Mouse (Mus musculus) kidney, embryonic 16.5 days (tissue): ENCODE measurements around the gene Parva. TPM values are rescaled to one million over a fixed set of nuclear protein-coding genes. Genes with fewer than 3 reads are reported as not detected.

ENCODE experiments used
- ATAC-seq: fragments of 200-750 bp; cut with Nextera tagmentation; 2 replicates; pipeline ENCODE4 v1.8.0; 2017; ENCODE audit warnings: moderate TSS enrichment; ENCODE audit not compliant: low FRiP score, low TSS enrichment
- H3K27ac ChIP-seq: fragments of 300-500 bp; sonication (generic); 2 replicates; pipeline ENCODE4 v1.5.1; 2014; ENCODE audit warnings: low read length
- H3K27me3 ChIP-seq: fragments of 300-500 bp; sonication (generic); 2 replicates; pipeline ENCODE4 v1.6.1; 2014; ENCODE audit warnings: low read length, control low read depth, mixed read lengths; ENCODE audit not compliant: insufficient read depth
- H3K36me3 ChIP-seq: fragments of 300-500 bp; sonication (generic); 2 replicates; pipeline ENCODE4 v1.6.1; 2014; ENCODE audit warnings: low read length, control low read depth, mixed read lengths; ENCODE audit not compliant: insufficient read depth
- H3K4me1 ChIP-seq: fragments of 300-500 bp; sonication (generic); 2 replicates; pipeline ENCODE4 v1.6.1; 2014; ENCODE audit warnings: low read length, control low read depth, mixed read lengths; ENCODE audit not compliant: insufficient read depth
- H3K4me2 ChIP-seq: fragments of 300-500 bp; sonication (generic); replicated peaks from 2 replicates; pipeline ENCODE4 v1.6.1; 2014; ENCODE audit warnings: low read depth, low read length
- H3K4me3 ChIP-seq: fragments of 300-500 bp; sonication (generic); 2 replicates; pipeline ENCODE4 v1.5.1; 2014; ENCODE audit warnings: mild to moderate bottlenecking, low read length
- H3K9ac ChIP-seq: fragments of 300-500 bp; sonication (generic); replicated peaks from 2 replicates; pipeline ENCODE4 v1.6.1; 2014; ENCODE audit warnings: low read length
- H3K9me3 ChIP-seq: fragments of 300-500 bp; sonication (generic); 2 replicates; pipeline ENCODE4 v1.6.1; 2016; ENCODE audit warnings: low read length, control low read depth
- WGBS: fragments of 180-500 bp; shearing (Covaris S2); extraction: QIAGEN DNeasy Blood & Tissue Kit; methylation state at CpG from one replicate; pipeline ENCODE4 v1.1.7; 2014; 5-methylcytosine and 5-hydroxymethylcytosine counted together
- polyA plus RNA-seq: library from polyadenylated mRNA; unstranded; fragments of >200 nt; fragmentation: Nextera tagmentation; extraction: Ambion mirVana; gene quantifications from 2 replicates; pipeline ENCODE4 v1.2.1, GENCODE M21; 2015

Gene Parva
- polyA plus RNA-seq, 1 experiment from 2014 or later: 120 TPM

DNA sequence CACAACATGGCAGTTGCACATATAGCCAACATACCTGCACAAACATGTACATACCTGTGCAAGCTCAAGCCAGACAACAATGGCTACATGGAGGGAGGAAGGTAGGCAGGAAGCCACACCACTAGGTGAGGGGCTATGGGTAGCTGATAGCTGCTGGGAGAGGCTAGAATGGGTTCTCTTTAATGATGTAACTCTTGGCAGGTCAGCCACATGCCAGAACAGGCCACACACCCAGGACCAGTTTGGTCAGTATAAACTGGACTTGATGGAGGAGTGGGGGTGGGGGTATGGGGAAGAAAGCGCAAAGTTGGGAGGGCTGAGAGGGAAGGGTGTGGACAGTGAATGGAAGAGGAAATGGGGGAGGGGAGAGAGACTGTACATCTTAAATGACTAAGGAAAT lies 53.7 kb downstream of the Parva start:
- H3K9ac ChIP-seq: no peak overlapping the region
- H3K9me3 ChIP-seq: no peaks in the 10 kb centered on the region
- H3K27ac ChIP-seq: no peak overlapping the region
- no peak for ATAC-seq
- H3K36me3 ChIP-seq: no peaks in the 10 kb centered on the region
- no peaks in the 10 kb centered on the region for H3K27me3 ChIP-seq
- H3K4me3 ChIP-seq: no peak overlapping the region
- H3K4me2 ChIP-seq: no peak overlapping the region
- WGBS: 83% methylated on average over 1 of the region's 1 CpGs
- H3K4me1 ChIP-seq: peaks cover 38% of the 10 kb centered on the region

DNA sequence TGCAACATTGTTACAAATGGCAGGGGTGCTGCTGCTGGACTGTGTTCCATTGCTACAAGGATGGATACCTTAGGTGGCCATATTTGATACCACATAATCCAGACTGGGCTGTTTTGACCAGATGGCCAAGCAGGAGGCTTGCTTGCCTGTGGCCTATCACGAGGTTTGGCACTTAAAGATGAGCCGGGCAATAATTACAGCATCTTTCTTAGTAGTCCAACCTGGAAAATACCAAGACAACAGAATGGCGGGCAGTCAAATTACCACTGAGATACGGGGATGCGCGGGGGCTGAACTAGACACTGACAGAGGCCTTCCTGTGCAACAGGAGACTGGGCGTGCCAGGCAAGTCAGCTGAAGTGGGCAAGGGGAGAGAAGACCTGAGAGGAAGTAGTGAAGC lies 55.3 kb downstream of the Parva start:
- H3K27me3 ChIP-seq: no peaks in the 10 kb centered on the region
- ATAC-seq: no peak

DNA sequence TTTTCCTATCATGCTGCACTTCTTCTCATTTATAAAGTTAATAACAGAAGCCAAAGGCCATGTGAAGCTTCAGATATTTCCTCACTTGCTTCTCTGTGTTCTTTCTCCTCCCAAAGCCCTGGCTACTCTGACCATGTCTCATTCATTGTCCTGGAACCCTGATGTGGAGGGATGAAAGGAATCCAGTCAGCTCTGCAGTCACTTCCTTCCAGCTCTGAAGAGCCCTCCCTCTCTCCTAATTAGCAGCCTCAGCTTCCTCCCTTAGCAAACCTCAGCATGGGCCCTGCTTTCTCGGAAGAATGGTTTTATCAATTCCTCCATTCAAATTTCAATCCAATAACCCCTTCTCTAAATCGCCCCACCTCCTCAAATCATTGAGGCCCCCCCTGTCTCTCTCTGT lies 56.1 kb downstream of the Parva start:
- Histone ChIP-seq H3K27me3 (no peaks in the 10 kb centered on the region), H3K9ac (no peak overlapping the region), H3K4me1 (peaks cover 39% of the 10 kb centered on the region), H3K9me3 (no peaks in the 10 kb centered on the region), H3K4me3 (no peak overlapping the region), H3K36me3 (no peaks in the 10 kb centered on the region), H3K27ac (no peak overlapping the region), H3K4me2 (no peak overlapping the region)
- ATAC-seq: no peak
- 56% methylated on average over 2 of the region's 2 CpGs for WGBS

More for the DNA sequence above, 55.3 kb downstream of the Parva start:
- Histone ChIP-seq H3K4me1 (peaks cover 42% of the 10 kb centered on the region), H3K36me3 (no peaks in the 10 kb centered on the region), H3K9ac (no peak overlapping the region), H3K4me3 (no peak overlapping the region), H3K9me3 (no peaks in the 10 kb centered on the region), H3K4me2 (no peak overlapping the region), H3K27ac (no peak overlapping the region)
- 80% methylated on average over 7 of the region's 7 CpGs for WGBS

DNA sequence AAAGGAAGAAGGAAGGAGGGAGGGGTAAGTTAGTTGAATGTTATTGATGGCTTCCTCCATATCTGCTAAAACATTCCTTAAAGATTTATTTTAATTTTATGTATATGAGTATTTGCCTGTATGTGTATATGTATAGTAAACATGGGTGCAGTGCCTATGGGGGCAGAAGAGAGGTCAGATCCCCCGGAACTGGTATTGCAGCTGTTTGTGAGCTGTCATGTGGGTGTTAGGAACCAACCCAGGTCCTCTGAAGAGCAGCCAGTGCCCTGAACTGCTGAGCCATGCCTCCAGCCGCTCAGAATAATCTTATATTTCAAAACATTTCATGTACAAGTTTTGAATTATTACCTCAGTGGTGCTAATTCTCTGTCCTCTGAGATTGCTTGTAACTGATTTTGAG lies 63.5 kb downstream of the Parva start:
- no peak for ATAC-seq
- Histone ChIP-seq H3K4me3 (no peak overlapping the region), H3K4me1 (peaks cover 45% of the 10 kb centered on the region), H3K9me3 (no peaks in the 10 kb centered on the region; the same call in 1 of the 2 replicates), H3K27me3 (no peaks in the 10 kb centered on the region), H3K27ac (no peak overlapping the region), H3K4me2 (no peak overlapping the region), H3K36me3 (0 out of 2 replicates have a peak, but pooled peaks cover 2% of the 10 kb centered on the region), H3K9ac (no peak overlapping the region)
- 33% methylated on average over 2 of the region's 2 CpGs for WGBS

DNA sequence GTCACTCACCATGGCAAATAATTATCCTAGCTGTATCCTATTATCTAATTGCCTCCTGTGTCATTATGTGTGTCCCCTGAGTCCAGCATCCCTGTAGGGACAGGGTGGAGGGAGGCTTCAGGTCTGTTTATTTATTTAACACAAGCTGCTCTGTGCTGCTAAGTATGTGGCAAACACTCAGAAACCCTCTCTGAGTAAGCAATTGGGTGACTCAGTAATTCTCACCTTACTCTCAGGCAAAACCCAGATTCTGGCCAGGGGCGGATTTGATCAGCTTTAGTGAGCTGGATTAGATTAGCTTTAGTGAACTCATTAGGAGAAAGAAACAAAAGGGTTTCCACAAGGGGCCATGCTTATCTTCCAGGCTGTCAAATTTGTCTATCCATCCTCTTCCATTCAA lies 64.4 kb downstream of the Parva start:
- no peak overlapping the region for H3K27ac ChIP-seq
- ATAC-seq: no peak
- no peaks in the 10 kb centered on the region; the same call in 1 of the 2 replicates for H3K9me3 ChIP-seq
- no peak overlapping the region for H3K4me2 ChIP-seq
- H3K4me3 ChIP-seq: no peak overlapping the region
- 0 out of 2 replicates have a peak, but pooled peaks cover 2% of the 10 kb centered on the region for H3K36me3 ChIP-seq
- no peaks in the 10 kb centered on the region for H3K27me3 ChIP-seq
- H3K4me1 ChIP-seq: peaks cover 50% of the 10 kb centered on the region
- WGBS: 90% methylated on average over 1 of the region's 1 CpGs
- no peak overlapping the region for H3K9ac ChIP-seq

DNA sequence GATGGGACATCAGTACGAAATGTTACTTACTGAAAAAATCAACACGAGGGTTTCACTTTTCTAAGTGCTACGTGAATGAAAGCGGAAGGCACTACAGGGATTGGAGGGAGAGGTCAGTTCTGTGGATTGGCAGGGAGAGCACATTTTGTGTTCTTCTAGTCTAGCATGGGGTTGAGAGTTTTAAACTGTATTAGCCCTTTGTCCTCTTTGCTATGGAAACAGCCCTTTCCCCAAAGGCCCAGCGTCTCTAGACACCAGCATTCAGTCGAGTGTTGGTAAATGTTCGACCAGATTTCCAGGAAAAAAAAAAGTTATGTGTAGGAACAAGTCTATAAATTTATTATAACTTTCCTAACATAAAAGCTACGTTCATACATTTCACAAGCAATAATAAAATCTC lies 68.6 kb downstream of the Parva start:
- Histone ChIP-seq H3K36me3 (no peaks in the 10 kb centered on the region), H3K4me2 (no peak overlapping the region; the same call in 1 of the 2 replicates), H3K9ac (no peak overlapping the region), H3K4me1 (peaks cover 78% of the 10 kb centered on the region), H3K9me3 (no peaks in the 10 kb centered on the region), H3K27ac (peak overlapping the region; percentile 72), H3K27me3 (no peaks in the 10 kb centered on the region), H3K4me3 (no peak overlapping the region)
- no peak for ATAC-seq
- 52% methylated on average over 8 of the region's 8 CpGs for WGBS

DNA sequence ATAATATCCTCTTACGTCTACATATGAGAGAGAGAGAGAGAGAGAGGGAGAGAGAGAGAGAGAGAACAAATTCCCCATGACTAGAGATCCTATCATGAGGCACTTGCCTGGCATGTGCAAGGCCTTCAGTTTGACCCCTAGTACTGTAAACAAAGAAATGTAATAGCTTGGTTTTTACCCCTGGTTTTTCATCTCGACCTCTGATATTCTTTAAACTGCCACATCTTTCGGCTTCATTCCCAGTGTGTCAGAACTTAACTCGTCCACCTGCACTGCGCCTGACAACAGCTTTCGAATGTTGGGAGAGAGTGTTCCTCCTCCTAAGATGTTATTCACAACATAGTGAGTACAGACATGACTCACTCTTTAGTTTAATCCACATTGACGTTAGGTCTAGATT lies 69.6 kb downstream of the Parva start:
- Histone ChIP-seq H3K4me3 (no peak overlapping the region), H3K4me2 (no peak overlapping the region), H3K27ac (peak overlapping the region; percentile 72; the same call in 1 of the 2 replicates), H3K9me3 (no peaks in the 10 kb centered on the region), H3K36me3 (no peaks in the 10 kb centered on the region), H3K4me1 (peaks cover 79% of the 10 kb centered on the region), H3K27me3 (no peaks in the 10 kb centered on the region), H3K9ac (no peak overlapping the region)
- ATAC-seq: no peak
- 39% methylated on average over 7 of the region's 7 CpGs for WGBS

DNA sequence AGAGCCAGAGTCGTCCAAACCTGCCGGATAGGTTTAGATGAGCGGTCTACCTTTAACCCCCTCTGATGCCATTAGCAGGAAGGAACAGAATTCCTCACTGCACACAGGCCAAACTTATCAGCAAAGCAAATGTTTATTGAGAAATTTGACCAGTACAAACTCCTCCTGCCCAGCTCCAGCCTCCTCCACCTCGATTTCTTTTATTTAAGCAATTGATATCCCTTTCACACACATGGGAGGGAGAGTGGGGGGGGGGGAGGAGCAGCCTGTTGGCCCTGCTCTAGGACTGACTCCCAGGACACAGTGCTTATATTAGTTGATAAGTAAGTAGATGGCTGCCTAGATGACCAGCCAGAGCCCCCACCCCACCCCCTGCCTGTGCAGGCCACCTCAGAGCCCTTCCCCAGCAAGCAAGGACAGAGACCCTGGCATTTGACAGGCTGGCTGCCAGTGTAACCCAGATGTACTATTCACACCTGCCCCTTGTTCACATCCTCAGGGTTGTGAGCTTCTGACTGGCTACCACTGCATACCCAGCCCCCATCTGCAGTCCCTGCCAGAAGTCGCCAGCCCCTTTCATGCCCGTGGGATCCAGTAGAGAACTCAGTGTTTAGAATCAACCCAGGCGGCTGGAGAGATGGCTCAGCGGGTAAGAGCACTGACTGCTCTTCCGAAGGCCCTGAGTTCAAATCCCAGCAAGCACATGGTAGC lies 71.4 kb downstream of the Parva start:
- 37% methylated on average over 9 of the region's 9 CpGs for WGBS
- peak; percentile 44 for ATAC-seq
- Histone ChIP-seq H3K27ac (peak overlapping the region; percentile 72), H3K36me3 (no peaks in the 10 kb centered on the region), H3K9ac (no peak overlapping the region), H3K4me3 (no peak overlapping the region), H3K4me2 (no peak overlapping the region; the same call in 1 of the 2 replicates), H3K9me3 (no peaks in the 10 kb centered on the region), H3K27me3 (no peaks in the 10 kb centered on the region), H3K4me1 (peaks cover 92% of the 10 kb centered on the region)

DNA sequence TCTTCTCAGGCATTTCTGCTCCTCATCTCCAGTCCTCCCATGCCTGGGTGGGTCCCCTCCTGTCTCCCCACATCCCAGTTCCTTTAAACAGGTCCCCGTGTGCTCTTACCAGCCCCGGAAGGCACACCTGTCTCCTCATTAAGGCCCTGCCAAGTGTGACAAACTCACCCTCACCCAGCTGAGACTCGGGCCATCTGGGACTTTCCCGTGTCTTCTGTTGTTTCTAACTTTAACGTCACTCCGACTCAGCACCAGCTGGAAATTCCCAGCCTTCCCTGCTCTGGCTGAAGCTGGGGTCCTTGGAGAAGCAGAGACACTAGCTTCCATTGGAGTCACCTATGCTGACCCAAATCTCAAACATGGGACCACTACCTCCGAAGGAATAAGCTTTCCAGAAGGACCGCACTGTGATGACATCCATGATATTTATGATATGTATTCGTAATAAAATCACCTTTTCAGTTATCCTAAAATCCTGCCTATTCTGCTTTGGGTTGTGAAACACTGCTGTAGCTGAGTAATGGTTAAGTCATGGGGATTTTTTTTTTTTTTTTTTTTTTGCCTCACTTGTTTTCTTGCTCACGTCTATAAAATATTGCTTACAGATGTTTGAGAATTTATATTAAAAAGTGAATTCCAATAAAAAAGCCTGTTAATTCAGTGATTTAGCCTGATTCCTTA lies 72.3 kb downstream of the Parva start:
- Histone ChIP-seq H3K4me1 (peaks cover 85% of the 10 kb centered on the region), H3K36me3 (no peaks in the 10 kb centered on the region), H3K4me2 (peak overlapping the region; percentile 17; the same call in 1 of the 2 replicates), H3K9ac (no peak overlapping the region), H3K9me3 (no peaks in the 10 kb centered on the region), H3K4me3 (no peak overlapping the region), H3K27me3 (no peaks in the 10 kb centered on the region), H3K27ac (peak overlapping the region; percentile 72)
- 16% methylated on average over 10 of the region's 10 CpGs for WGBS
- peak; percentile 21; the same call in 1 of the 2 replicates for ATAC-seq

DNA sequence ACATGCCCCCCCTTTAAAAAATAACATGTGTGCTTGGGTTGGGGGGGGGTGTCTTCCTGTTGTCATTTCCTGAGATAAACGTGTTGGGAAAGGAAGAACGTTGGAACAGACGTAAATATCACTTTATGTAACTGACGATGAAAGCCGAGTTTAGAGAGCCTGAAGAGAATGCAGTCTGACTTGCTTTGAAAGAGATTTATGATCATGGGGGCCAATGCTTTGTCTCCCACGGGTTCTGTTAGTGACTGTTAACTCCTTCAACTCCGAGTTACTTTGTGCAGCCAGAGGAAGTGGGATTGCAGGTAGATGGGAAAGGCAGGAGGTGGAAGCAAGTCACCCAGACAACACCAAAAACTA lies 72.8 kb downstream of the Parva start:
- ATAC-seq: no peak; the same call in 1 of the 2 replicates
- H3K4me1 ChIP-seq: peaks cover 80% of the 10 kb centered on the region
- 3% methylated on average over 7 of the region's 7 CpGs for WGBS
- H3K9me3 ChIP-seq: no peaks in the 10 kb centered on the region
- H3K4me3 ChIP-seq: no peak overlapping the region
- H3K9ac ChIP-seq: no peak overlapping the region
- H3K4me2 ChIP-seq: 0 out of 2 replicates have a peak overlapping the region, but pooled peaks have one; percentile 17
- H3K27ac ChIP-seq: no peak overlapping the region; the same call in 1 of the 2 replicates
- H3K27me3 ChIP-seq: no peaks in the 10 kb centered on the region
- no peaks in the 10 kb centered on the region for H3K36me3 ChIP-seq
